Mouse (Mus musculus): ENCODE measurements around the gene Itsn1.

- TF ChIP-seq CTCF (IDR thresholded peaks at IDR 0.05; ENCODE audit: extremely low read depth, insufficient read depth, low read length) (no peak), POLR2A (IDR thresholded peaks at IDR 0.05; ENCODE audit: extremely low read depth, insufficient read depth, low read length) (no peak)
Measured at GRCm38 (mm10) chr16:91770662-91771061, 41.6 kb downstream of the Itsn1 start.

All from cortical plate, adult 2 months (tissue).